Mouse (Mus musculus): ENCODE results near the gene Fam114a2.
"Not testable (repeated sequence)": the region's sequence is repeated elsewhere in the genome, so short reads cannot be mapped to it uniquely, and the experiment has no call there.

Gene Fam114a2

DNA sequence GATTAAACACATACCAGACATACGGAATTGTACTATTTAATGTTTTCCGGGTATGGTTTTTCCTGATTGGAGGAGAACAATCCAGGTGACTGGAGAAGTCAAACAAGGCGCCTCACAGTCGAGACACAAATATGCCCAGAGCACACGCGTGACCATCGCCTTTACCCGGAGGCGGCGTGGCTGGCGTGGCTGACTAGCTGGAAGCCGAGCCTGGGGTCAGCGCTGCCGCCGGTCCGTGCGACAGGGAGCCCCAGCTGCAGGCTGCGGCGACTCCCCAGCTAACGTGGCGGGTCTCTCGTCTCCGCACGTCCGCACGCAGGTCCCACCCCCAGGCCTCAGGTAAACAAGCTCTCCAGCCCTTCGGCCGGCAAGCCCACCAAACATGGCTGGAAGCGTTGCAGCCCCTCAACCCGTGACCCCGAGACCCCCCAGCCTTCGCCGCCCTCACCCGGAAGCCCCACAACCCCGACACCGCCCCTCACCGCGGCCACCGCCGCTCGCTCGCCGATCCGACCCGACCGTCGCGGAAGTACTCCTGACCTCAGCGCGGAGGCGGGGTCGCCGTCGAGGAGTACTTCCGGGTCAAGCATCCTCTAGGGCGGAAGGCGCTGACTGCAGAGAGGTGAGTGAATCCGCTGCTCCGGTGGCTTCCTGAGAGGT lies at the start of gene Fam114a2, which contains the start of gene Mfap3:
Gene Fam114a2 (minus strand): TSS at position 527 of the 660 bp plus-strand sequence.
Gene Mfap3 (plus strand): TSS at position 574 of the 660 bp plus-strand sequence.
- DNase-seq (ENCODE audit: low spot score): peak; percentile 93

DNA sequence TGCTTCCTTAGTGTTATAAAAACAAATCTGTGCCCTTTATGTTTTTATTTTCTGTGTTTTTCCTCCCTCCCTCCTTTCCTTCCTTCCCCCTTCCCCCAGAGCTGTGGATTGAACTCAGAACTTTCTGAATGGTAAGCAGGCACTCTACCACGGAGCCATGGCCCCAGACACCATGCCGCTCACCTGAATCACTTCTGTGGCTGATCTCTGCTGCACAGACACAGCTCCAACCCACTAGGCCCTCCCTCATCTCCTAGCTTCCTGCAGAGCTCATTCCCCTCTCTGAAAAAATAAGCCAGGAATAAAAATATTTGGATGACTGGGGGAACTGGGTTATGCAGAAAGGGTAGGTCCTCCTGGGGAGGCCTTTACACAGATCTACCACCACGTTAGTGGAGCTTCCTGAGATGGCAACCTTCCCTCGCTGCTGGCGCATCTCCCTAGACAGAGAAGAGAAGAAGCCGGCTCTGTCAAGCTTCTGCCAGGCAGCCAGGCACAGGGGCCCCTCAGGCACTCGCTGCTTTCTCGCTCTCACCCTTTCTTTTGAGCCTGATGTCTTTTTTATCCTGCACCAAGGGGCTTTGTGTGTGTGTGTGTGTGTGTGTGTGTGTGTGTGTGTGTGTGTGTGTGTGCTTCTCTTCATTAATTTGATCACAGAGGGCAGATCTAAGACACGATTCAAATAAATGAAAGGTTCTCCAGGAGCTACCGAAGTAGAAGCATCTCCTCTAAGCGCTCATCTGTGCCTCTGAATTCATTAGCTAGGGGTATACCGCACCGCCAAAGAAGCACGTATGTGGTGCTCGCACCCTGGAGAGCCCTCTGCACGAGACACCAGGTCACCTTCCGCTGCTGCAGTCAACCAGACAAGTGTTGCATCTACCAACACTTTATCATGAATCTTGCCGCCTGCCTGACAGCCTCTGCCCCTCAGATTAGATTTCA lies 47.9 kb upstream of the Fam114a2 start:
- no peak for DNase-seq (ENCODE audit: low spot score)

DNA sequence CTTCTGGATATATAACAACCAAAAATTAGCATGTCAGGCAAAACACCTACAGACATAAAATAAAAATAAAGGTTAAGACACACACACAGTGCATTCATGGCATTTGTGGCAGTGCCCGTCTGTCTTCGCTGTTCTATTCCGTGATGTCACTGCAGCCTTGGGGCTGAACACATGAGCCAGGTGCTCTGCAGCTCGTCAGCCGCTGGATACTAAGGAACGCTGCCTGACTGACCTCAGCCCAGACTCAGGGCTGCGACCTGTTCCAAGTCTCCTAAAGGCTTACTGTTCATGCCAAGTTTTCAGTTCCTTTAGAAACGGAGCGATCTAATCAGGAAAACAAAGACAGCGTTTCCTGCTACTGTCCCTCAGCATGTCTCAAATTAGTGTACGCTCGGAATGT lies 46.1 kb upstream of the Fam114a2 start:
- no peak for DNase-seq (ENCODE audit: low spot score)

DNA sequence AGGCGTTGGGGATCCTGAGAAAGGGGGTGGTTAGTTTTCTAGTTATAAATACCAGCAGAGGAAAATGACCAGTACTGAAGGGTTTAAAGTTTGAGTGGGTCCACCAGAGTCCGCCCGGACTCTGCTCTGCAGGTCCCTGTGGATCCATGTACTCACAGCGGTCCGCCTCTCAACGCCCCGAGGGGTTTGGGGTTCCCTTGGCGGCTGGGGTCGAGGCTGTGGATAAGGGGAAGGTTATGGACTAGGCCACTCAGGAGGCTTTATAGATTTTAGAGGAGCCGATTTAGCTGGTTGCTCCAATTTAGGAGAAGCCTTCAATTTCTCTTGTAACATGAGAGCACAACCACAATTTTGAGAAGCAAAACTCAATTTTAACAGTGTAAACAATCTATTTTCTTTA lies 39.5 kb upstream of the Fam114a2 start:
- not testable (repeated sequence) for DNase-seq (ENCODE audit: low spot score)

DNA sequence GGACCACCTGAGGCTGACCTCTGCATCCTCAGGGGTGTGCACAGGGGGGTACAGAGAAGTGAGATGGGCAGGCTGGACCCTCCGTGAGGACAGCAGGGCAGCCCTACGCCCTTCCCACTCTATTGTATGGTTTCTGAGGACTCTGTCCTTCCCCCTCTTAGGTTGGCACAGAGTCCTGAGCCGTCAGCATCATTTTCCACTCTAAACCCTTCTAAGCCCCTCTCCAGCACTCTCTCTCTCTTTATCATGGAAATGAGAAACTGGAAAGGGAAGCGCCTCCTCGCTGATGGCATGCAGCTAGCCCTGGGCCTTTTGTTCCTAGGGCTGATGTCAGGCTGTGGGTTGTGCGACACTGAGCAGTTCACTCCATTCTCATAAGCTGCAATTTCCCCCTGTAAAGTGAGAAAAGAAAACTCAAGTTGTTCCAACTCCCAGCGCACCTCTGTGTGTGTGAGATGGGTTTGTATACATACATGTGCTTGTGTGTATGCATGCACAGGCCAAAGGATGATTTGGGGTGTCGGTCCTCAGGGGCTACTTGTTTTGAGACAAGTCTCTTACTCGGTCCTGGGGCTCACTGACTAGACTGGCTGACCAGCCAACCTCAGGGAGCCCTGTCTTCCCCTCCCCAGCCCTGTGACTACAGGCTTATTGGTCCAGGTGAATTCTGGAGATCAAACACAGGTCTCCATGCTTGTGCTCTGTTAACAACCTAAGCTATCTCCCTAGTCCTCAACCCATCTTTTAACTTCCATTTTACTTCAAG lies 34.8 kb upstream of the Fam114a2 start:
- DNase-seq (ENCODE audit: low spot score): no peak

DNA sequence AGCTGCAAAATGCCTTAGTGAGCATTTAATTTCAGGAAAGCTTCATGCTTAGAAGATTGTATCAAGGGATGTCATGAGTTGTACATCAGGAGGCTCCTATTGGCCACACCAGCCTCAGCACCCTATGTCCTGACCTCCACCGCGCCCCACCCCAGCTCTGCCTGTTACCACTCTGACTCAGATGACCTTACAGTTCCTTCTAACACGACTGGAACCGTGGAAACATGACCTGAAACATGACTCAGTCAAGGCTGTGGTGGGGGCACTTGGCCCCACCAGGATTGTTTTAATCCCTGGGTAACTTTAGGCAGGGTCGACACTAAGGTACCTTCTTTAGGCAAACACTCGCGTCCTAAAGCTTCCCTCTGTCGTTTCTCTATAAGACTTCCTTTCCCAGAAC lies 32.6 kb upstream of the Fam114a2 start:
- DNase-seq (ENCODE audit: low spot score): no peak

DNA sequence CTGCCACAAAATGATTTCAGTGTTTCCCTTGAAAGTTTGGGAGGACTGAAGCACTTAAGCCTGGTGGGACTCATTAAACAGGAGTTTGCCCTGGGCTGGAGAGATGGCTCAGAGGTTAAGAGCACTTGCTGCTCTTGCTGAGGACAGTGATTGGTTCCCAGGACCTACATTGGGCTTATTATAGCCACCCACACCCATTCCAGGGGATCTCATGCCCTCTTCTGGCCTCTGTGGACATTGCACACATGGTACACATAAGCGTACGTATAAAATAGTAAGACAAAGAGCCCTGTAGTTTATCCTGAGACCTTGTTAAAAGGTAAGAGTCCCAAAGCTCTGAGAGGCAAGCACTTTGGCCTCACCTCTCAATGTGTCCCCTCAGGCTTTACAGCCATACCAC lies 31.8 kb upstream of the Fam114a2 start:
- DNase-seq (ENCODE audit: low spot score): no peak

DNA sequence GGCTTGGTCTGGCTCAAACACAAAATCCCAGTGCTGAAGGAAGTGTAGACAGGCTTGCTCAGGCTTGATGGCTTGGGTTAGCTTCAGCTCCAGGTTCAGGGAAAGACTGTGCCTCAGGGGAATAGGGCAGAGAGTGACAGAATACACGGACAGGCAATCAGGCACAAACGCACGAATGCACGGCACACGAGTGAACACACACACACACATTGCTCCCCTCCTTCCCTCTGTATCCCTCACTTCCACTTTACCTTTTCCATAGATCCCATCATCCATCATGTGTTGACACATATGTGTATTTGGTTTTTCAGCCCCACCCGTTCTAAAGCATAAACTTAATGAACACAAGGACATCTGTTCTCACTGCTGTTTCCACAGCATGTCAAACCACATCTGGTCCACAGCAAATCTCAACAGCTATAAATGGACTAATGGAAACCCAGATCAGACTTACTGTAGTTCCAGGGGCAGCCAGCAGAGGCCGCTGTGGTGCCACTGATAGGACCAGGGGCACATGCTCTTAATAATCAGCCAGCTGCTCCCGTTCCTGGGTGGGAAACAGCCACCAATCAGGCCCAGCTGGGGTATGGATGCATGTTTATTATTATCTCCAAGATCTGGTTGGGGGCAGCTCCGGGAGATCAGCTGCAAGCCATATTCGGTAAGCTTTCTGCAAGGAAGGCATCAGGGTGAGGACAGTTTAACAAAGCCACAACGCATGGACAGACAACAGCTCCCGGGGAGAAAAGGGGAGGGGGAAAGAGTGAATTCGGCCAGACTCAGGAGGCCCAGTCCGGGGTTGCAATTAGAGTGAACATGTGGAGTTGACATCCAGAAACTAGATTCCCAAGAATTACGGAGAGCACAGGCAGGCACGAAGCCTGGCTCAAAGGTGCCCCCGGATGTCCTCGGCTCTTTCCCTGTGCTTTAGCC lies 30.5 kb upstream of the Fam114a2 start:
- peak; percentile 53 for DNase-seq (ENCODE audit: low spot score)

DNA sequence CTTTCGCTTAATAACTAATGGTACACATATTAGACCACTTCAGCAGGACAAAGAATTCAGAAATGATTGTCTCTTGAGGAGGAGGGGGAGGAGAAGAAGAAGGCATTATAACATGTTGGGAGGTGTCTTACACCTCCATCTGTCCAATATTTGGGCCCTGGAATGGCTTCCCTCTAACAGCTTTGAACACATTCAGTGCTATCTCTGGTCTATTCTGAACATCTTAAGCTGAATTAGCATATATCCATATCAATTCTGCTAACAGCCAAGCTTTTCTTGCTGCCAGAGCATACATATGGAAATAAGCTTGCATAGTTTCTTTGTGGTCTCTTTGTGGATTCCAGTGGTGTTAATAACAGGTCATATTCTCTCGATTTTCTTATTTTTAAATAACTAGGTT lies 22.3 kb upstream of the Fam114a2 start:
- DNase-seq (ENCODE audit: low spot score): no peak

DNA sequence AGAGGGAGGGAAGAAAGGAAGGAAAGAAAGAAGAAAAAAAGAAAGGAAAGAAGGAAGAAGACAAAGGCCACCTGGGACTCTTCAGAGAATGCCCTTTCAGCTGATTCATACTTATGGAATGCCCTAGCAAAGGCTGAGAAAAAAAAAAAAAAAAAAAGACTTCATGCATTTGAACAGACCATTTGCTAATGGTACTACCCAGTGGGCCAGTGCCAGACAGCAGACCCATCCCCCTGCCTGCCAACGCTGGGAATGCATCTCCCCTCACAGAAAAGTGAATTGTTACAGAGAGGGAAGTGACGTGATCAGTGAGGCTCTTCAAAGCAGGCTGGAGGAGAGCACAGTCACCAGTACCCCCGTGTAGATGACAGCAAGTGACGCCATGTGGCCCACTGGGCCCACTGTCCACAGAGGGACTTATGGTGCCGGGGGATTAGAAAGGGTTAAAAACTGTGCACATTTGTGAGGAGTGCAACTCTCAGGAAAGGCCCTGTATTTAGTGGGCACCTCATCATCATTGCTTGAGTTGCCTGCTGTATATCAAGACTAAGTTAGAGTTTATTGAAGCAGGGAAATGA lies 21.5 kb upstream of the Fam114a2 start:
- DNase-seq (ENCODE audit: low spot score): no peak

DNA sequence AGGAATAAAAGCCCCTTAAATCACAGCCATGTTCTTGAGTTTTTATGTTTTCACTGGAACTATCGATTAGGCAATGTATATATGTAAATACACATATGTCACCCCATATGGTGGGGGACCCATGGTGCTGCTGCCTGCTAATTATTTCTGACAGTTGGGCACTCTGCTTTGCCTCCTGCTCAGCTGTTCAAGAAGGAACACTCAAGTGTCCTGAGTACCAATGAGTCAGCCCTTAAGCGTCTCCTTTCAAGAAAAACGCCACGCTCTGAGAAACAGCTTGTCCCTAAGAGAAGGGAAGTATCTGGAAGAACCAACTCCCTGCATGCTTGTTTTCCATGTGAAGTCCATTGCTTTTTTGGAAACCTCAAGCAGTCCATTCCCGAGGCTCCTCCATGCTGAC lies 17.5 kb upstream of the Fam114a2 start:
- no peak for DNase-seq (ENCODE audit: low spot score)

DNA sequence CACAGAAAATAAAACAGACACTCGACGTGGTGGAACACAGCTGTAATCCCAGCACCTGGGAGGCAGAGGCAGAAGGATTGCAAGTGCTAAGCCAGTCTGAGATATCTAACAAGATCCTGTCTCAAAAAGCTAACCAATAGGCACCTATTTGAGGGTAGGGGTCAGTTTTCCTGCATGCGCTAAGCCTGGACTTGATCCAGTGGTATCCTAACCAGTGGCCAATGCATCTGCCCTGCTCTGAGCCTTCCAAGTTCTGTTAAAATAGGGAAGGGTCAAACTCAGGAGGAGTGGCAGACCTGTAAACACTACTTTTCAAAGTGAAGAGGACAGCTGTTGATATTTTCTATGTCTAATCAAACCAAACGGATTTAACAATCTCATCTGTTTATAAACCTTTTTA lies 13.9 kb upstream of the Fam114a2 start:
- DNase-seq (ENCODE audit: low spot score): no peak

DNA sequence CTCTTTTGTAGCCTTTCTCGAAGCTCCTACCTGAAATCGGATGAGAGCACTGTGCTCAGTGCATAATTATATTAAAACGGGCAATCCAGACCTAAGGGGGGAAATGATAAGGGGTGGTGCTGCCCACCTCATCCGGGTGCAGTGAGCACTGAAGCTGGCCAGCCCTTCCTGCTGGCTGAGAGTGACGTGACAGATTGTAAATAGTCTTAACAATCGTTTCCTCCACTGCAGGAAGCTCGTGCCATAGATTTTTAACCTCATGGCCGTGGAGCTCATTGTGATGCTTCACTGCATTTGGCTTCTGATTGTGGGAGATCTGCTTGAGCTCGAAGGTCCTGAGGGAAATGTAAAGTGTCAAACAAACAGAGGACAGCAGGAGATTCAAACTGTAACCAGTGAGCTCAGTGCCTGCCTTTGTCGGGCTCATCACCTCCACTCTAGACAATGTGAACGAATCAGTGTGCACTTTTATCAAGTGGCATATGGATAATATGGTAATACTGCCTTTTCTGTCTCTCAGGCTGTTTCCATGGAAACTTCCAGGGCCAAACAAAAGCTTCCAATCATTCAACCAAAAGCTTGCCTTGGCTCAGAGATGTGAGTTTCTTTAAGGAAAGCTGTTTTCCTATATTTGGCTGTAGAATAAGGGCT lies 13.0 kb upstream of the Fam114a2 start:
- DNase-seq (ENCODE audit: low spot score): no peak

DNA sequence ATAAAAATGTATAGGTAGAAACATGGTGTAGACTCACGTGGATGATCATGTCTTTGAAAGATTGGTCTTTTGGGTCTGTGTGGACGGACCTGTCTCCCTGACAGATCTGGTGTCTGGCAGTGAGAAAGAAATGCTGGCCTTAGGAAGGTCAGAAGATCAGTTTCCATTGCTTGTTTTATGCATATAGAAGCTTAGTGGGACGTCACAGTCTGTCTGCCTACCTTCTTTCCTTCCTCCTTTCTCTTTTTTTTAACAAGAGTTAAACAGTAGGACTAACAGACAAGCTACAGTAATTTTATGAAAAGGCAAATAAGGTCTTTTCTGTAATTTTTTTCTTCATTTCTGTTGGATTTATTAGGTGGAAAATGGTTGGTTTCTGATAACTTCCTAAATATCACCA lies 10.7 kb upstream of the Fam114a2 start:
- no peak for DNase-seq (ENCODE audit: low spot score)

DNA sequence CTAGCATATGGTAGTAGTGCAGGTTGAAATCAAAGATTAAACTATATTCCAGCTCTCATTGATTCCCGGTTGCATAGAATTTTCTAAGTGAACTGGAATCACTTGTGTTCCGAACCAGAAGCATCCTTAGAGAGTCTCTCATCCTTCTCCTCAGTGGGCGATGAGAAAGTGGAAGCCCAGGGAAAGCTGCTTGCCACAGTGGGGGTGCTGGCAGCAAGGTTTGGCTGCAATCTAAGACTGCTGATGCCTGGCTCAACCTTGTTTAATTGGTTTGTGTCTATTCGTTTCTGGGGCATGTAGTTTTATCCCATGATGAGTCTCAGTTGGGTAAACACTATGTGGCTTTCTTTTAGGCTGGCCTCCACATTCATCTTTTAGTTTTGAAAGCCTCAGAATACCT lies 9.1 kb upstream of the Fam114a2 start:
- no peak for DNase-seq (ENCODE audit: low spot score)

DNA sequence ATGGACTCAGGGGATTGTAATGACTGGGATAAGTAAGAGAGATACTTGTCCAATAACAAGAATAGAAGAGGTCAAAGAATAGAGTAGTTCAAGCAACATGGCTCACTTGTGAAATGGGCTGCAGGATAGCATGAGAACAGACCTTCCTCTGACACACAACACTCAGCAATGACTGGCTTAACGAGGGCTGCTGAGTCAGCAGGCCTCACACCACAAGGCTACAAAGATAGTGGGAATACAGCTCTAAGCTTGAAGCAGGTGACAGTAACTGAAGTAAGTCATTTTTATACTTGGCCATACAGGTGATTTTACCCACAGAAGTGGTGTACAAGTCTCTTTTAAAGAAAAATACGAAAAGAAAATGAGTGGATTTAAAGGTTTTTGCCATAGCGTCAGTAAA lies 7.5 kb upstream of the Fam114a2 start:
- no peak for DNase-seq (ENCODE audit: low spot score)

DNA sequence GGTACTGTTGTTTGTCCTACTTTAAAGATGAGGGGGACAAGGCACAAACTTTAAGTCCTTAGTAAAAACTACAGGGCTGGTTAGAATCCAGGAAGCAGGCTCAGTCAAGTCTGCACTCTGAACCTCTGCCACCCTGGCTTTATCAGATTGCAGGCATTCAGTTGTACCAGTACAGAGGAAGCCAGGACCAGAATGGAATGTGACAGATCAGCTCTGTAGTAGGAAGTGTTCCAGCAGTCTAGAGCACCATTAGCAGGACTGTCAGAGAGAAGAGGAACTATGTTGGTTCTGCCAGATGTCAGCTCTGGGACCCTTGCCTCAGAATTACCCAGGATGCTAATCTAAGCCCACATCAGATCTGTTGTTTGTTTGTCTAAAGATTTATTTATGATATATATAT lies 6.2 kb upstream of the Fam114a2 start:
- DNase-seq (ENCODE audit: low spot score): no peak

DNA sequence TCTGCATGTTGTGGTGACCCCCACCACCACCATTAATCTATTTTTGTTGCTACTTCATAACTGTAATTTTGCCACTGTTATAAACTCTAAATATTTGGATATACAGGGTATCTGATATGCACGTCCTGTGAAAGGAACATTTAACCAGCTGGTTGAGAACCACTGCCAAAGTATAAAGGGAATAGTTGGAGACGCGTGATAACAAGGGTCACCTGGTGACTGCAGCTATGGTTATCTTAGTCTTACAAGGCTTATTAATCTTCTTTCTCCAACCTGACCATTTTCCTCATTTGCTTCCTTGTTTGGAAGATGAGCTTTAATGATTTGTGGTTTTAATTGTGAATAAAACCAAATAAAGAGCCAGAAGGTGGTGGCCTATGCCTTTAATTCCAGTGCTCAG lies 5.0 kb upstream of the Fam114a2 start:
- no peak for DNase-seq (ENCODE audit: low spot score)

DNA sequence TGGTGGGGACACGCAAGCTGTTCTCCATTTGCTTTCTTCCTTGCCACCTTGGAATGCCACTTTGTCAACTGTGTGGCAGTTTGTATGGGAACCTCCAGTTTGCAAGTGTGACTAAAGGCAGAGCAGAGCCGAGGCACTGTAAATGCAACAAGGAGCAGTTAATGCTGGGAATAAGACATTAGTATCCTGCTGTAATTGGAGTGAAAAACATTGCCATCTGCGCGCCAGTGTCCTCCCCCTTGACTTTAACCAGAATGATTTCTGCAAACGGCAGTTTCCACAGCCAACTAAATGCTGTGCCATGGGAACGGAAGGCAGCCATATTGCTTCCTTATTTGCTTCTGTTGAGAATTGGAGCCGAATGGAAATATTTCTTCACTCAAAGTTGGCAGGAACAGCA lies 3.6 kb upstream of the Fam114a2 start:
- DNase-seq (ENCODE audit: low spot score): no peak

DNA sequence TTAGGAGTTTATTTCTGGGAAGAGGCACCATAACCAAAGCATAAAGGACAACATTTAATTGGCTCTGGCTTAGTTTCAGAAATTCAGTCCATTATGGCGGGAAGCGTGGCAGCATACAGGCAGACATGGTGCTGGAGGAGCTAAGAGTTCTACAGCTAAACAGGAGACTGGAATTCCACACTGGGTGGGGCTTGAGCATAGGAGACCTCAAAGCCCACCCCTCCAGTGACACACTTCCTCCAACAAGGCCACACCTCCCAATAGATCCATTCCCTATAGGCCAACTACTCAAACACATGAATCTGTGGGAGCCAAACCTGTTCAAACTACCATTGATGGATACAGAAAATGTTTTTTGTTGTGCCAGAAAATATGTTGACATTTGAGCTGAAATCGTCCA lies 2.8 kb upstream of the Fam114a2 start:
- no peak for DNase-seq (ENCODE audit: low spot score)

DNA sequence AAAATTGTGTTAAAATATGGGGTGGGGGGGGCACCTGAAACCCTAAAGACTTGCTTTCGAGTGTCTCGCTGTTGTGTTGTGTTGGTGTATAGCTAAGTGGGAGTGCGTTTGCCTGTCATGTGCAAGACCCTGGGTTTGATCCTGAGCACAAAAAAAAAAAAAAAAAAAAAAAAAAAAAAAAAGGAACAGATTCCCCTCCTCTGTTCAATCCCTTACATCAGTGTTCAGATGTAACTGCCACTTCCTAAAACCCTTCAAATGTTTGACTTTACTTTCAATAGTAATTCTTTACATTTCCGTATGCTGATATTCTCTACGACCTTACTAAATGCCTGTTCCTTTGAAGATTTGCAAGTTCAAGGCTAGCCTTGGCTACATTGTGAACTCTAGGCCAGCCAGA lies 887 bp upstream of the Fam114a2 start:
- DNase-seq (ENCODE audit: low spot score): no peak

Measured in testis, postnatal 14 days (tissue).